Mouse (Mus musculus) effector memory CD4-positive, alpha-beta T cell, adult 5 months (primary cell): ENCODE data around the gene Smlr1. TPM values are rescaled to one million over a fixed set of nuclear protein-coding genes. Genes with fewer than 3 reads are reported as not detected.

Experiments used
- polyA plus RNA-seq: library from polyadenylated mRNA; unstranded; fragments of 100-300 nt; shearing (Covaris generic); gene quantifications from one replicate; pipeline ENCODE4 v1.2.1, GENCODE M21; 2017

Gene Smlr1
- not detected for polyA plus RNA-seq

DNA sequence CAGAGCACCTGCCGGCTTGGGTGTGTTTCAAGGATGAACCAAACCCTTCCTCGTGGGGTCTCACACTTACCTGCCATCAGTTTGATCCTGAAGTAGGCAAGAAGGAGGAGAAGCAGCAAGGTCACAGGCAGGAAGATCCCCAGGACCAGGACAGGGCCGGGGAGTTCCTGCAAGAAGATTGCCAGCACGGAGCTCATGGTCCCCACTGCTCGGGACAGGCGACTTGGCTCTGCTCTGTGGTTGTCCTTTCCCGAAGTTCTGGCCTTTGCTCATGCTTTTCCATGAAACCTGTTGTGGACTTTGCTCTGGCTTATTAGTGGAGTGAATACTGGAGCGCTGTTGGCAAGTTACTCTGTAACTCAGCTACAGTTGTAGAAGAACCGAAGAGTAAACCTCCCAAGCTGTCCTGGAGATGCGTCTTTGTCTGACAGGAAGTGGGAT is at the start of gene Smlr1:
TSS of gene Smlr1 (minus strand) at position 377 of the 441 bp plus-strand sequence.

Other genes with a start within 250 kb of the Smlr1 start
- 3.0 TPM for gene Akap7, start 228.4 kb downstream of the Smlr1 start, polyA plus RNA-seq
- 19.0 TPM for gene Epb41l2, start 176.5 kb downstream of the Smlr1 start, polyA plus RNA-seq